ENCODE assay signal across 8 mouse cellular contexts in the genomic region with DNA sequence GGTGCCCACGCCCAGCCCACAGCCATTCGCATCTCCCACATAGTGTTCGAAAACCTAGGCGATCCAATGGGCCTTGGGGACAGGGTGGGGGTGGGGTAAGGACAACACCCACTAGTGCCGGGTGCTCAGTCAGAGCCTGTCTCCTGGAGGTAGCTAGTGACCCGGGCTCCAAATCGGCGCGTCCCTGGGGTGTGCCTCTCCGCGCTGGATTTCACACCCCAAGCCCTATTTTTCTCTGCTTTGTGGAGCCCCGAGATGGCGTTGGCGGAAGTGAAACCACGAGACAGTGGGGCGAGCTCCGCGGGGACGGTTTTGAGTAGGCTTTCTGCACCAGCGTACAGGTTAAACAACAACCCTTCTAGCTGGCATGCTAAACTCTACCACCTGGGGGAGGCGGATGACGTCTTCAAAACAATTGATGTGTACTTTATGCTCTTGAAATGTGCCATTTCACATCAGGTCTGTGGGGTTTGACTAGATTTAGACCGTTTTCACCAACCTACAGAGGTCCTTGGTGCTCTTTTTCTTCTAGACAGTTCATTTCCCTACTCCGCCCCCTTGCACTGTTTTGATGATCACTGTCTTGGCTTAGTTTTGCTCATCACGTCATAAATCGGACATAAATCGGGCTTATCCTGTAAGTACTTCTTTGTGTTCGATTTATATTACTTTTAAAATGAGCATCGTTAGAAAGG. TPM values are rescaled to one million over a fixed set of nuclear protein-coding genes. Genes with fewer than 3 reads are reported as not detected.
DNase-seq lines count a peak whose midpoint lies in the region; ATAC-seq and TF ChIP-seq lines count a peak whose summit lies in the region.

No protein-coding gene starts in this region.

- no peaks in the 10 kb centered on the region for H3K27me3 ChIP-seq in intestine, embryonic 14.5 days (replicated peaks; ENCODE audit: control insufficient read depth, insufficient read depth, low read length)

- H3K4me2 ChIP-seq in intestine, embryonic 14.5 days (ENCODE audit: low read length), result peak overlapping the region; percentile 50

- no peaks in the 10 kb centered on the region for H3K36me3 ChIP-seq in intestine, embryonic 14.5 days (ENCODE audit: control insufficient read depth, insufficient read depth, low read length)

- peak; percentile 73 for ATAC-seq in common myeloid progenitor, adult 5-6 weeks (replicated peaks; ENCODE audit: low read depth, poor library complexity, severe bottlenecking)
- peak; percentile 76 for ATAC-seq in intestine, embryonic 14.5 days (replicated peaks; ENCODE audit: low FRiP score, low TSS enrichment, low read depth)
- ATAC-seq in megakaryocyte progenitor cell, adult 5-6 weeks (replicated peaks; ENCODE audit: poor library complexity), result peak; percentile 67

- H3K4me3 ChIP-seq in gastrocnemius, adult 2 months, result peak overlapping the region; percentile 85
- H3K4me3 ChIP-seq in intestine, embryonic 14.5 days (ENCODE audit: low read depth, low read length), result peak overlapping the region; percentile 54

- no peaks in the 10 kb centered on the region for H3K4me1 ChIP-seq in intestine, embryonic 14.5 days (replicated peaks; ENCODE audit: control insufficient read depth, insufficient read depth, low read length)

- 19% methylated on average over 29 of the region's 29 CpGs for WGBS in intestine, embryonic 14.5 days

- peak overlapping the region; percentile 82 for H3K27ac ChIP-seq in gastrocnemius, adult 2 months
- peak overlapping the region; percentile 77 for H3K27ac ChIP-seq in intestine, embryonic 14.5 days (ENCODE audit: low read depth)

- peak; percentile 49 for DNase-seq in adipocyte (ENCODE audit: low spot score)
- peak; percentile 32 for DNase-seq in gastrocnemius, adult 2 months
- peak; percentile 70 for DNase-seq in intestine, embryonic 14.5 days (ENCODE audit: low spot score)
- DNase-seq in left cerebral cortex, postnatal 25 days (ENCODE audit: low spot score in 2 of 2), result peak; percentile 55 to 65
- DNase-seq in right cerebral cortex, postnatal 14 days, result peak; percentile 21
- DNase-seq in urinary bladder, postnatal 4 days (ENCODE audit: low spot score in 2 of 2), result peak; percentile 17 to 62

- peak overlapping the region; percentile 61 for H3K9ac ChIP-seq in intestine, embryonic 14.5 days (ENCODE audit: low read length)

- no peaks in the 10 kb centered on the region for H3K9me3 ChIP-seq in intestine, embryonic 14.5 days (ENCODE audit: control insufficient read depth, low read length)

- intact Hi-C loops in gastrocnemius, adult 2 months (cut with DNase I), result no loop called here
- intact Hi-C loops in left cerebral cortex, postnatal 25 days (cut with DNase I), result no loop called here

- no peak for TF ChIP-seq CTCF in gastrocnemius, adult 2 months (IDR thresholded peaks at IDR 0.05)

RNA-seq across cellular contexts. Expression of gene Ctps2, which starts 1.1 kb away (rescaled TPM):
- total RNA-seq in common myeloid progenitor, adult 5-6 weeks (2017), result 57.1 and 163 TPM in 2 replicates
- total RNA-seq in gastrocnemius, adult 2 months (2021), result 1 to 10 TPM; 5.5 to 7.6 TPM
- polyA plus RNA-seq in intestine, embryonic 14.5 days (2014; fragmentation: Nextera tagmentation; extraction: Ambion mirVana), result 90.0 and 103 TPM in 2 replicates
- total RNA-seq in left cerebral cortex, postnatal 25 days (2021), result 10 to 100 TPM; 47.1 to 57.5 TPM
- 131 and 148 TPM in 2 replicates for total RNA-seq in megakaryocyte progenitor cell, adult 5-6 weeks (2015)
- 65.1 and 65.6 TPM in 2 replicates for total RNA-seq in megakaryocyte progenitor cell, adult 5-6 weeks (2017)

RNA-seq across cellular contexts. Expression of gene Syap1, which starts 13.9 kb away (rescaled TPM):
- 39.1 and 46.0 TPM in 2 replicates for total RNA-seq in common myeloid progenitor, adult 5-6 weeks (2017)
- 10 to 100 TPM; 23.6 to 27.1 TPM for total RNA-seq in gastrocnemius, adult 2 months (2021)
- polyA plus RNA-seq in intestine, embryonic 14.5 days (2014; fragmentation: Nextera tagmentation; extraction: Ambion mirVana), result 35.7 and 36.3 TPM in 2 replicates
- 10 to 100 TPM; 28.1 to 28.7 TPM for total RNA-seq in left cerebral cortex, postnatal 25 days (2021)
- 24.1 and 28.3 TPM in 2 replicates for total RNA-seq in megakaryocyte progenitor cell, adult 5-6 weeks (2015)
- total RNA-seq in megakaryocyte progenitor cell, adult 5-6 weeks (2017), result 40.3 and 45.7 TPM in 2 replicates

Comparison
In these comparisons a context has a peak if more than half of its experiments do, and no peak if none do; other contexts are left out.
1. Peak in every context shown above with its lines: DNase-seq, ATAC-seq, H3K4me3 ChIP-seq and H3K27ac ChIP-seq.